Mouse (Mus musculus) ES-E14 (cell line): ENCODE results near the gene Grm4. TPM values are rescaled to one million over a fixed set of nuclear protein-coding genes. Genes with fewer than 3 reads are reported as not detected.
A peak's percentile ranks its signal among the peaks of the same experiment; 100 is the strongest.

Source experiments
- DNase-seq: peaks from one replicate; pipeline ENCODE4 v3.0.0-alpha.2; 2013; ENCODE audit warnings: low read depth, low spot score
- H3K27ac ChIP-seq: 2 replicates; pipeline ENCODE4 v1.5.1; 2012; ENCODE audit warnings: low read depth, mild to moderate bottlenecking, low read length, moderate library complexity, mixed read lengths; ENCODE audit not compliant: poor library complexity, insufficient read depth, severe bottlenecking
- H3K36me3 ChIP-seq: 2 replicates; pipeline ENCODE4 v1.6.1; 2012; ENCODE audit warnings: mild to moderate bottlenecking, low read length, moderate library complexity, mixed read lengths; ENCODE audit not compliant: control insufficient read depth, poor library complexity, insufficient read depth, severe bottlenecking
- H3K4me1 ChIP-seq, 2 experiments: fragments of 150-350 bp in 1 of 2; sonication (generic) in 1 of 2; 2 replicates each; pipeline ENCODE4 v1.6.1; 2012; ENCODE audit warnings: low read length in 2 of 2, mild to moderate bottlenecking in 1 of 2, mixed read lengths in 1 of 2; ENCODE audit not compliant: control insufficient read depth in 2 of 2, insufficient read depth in 2 of 2, poor library complexity in 1 of 2
- H3K4me3 ChIP-seq, 2 experiments: fragments of 150-350 bp in 1 of 2; sonication (generic) in 1 of 2; 2 replicates each; pipeline ENCODE4 v1.5.1; 2012; ENCODE audit warnings: low read length in 2 of 2, low read depth in 1 of 2, mild to moderate bottlenecking in 1 of 2, mixed read lengths in 1 of 2; ENCODE audit not compliant: insufficient read depth in 1 of 2, poor library complexity in 1 of 2, severe bottlenecking in 1 of 2
- H3K9ac ChIP-seq: 2 replicates; pipeline ENCODE4 v1.6.1; 2012; ENCODE audit warnings: low read depth, mild to moderate bottlenecking, low read length, mixed read lengths; ENCODE audit not compliant: poor library complexity, insufficient read depth, severe bottlenecking
- H3K9me3 ChIP-seq: fragments of 150-350 bp; sonication (generic); 2 replicates; pipeline ENCODE4 v1.6.1; 2012; ENCODE audit warnings: low read depth, mild to moderate bottlenecking, low read length; ENCODE audit not compliant: control insufficient read depth, insufficient read depth
- CHD2 ChIP-seq: IDR thresholded peaks from 2 replicates; pipeline ENCODE4 v1.6.1; 2014; ENCODE audit warnings: mild to moderate bottlenecking, low read depth, low read length, inconsistent platforms
- HCFC1 ChIP-seq: IDR thresholded peaks from 2 replicates; pipeline ENCODE4 v1.6.1; 2012; ENCODE audit warnings: low read length, inconsistent platforms, borderline replicate concordance; ENCODE audit not compliant: insufficient read depth
- MAFK ChIP-seq: IDR thresholded peaks from 2 replicates; pipeline ENCODE4 v1.6.1; 2014; ENCODE audit warnings: mild to moderate bottlenecking, low read depth, low read length, inconsistent platforms; ENCODE audit not compliant: insufficient read depth
- ZC3H11A ChIP-seq: IDR thresholded peaks from 2 replicates; pipeline ENCODE4 v1.6.1; 2012; ENCODE audit warnings: low read depth, mild to moderate bottlenecking, inconsistent platforms, low read length, borderline replicate concordance
- ZNF384 ChIP-seq: IDR thresholded peaks from 2 replicates; pipeline ENCODE4 v1.6.1; 2012; ENCODE audit warnings: low read depth, low read length, inconsistent platforms
- in situ Hi-C, 2 experiments: fragments of 600-800 bp; cut with MboI; formaldehyde crosslinking; loops; one replicate each; pipeline ENCODE4 v1.15.1; 2025; ENCODE audit warnings: low sequenced_read_pairs in 2 of 2, inconsistent platforms in 1 of 2; ENCODE audit not compliant: unreplicated experiment in 2 of 2
- total RNA-seq: library from RNA; depleted of rRNA; stranded (reverse); fragments of 300-350 nt; gene quantifications from 2 replicates; pipeline ENCODE4 v1.2.3, GENCODE M21; 2012

The Grm4 gene
- total RNA-seq, 1 experiment, result 0.49 TPM

GRCm38 (mm10) chr17:27556315-27557011, 35.3 kb upstream of the Grm4 start, which contains the start of gene Hmga1:
Hmga1 (plus strand) TSS chr17:27556497.
- H3K9ac ChIP-seq, result peak within 1 kb of the TSS; percentile 97
- peak within 1 kb of the TSS; percentile 99 for H3K27ac ChIP-seq
- peaks cover 6 to 24% of the 10 kb centered on the region in 2 experiments for H3K4me1 ChIP-seq
- no peaks in the 10 kb centered on the region for H3K9me3 ChIP-seq
- in situ Hi-C loops, result no loop called here
- H3K36me3 ChIP-seq, result peaks cover 19% of the 10 kb centered on the region
- DNase-seq, result peak; percentile 79
- peak within 1 kb of the TSS; percentile 76 to 87 for H3K4me3 ChIP-seq
- no peak for TF ChIP-seq MAFK
- TF ChIP-seq HCFC1, result 0 out of 2 replicates have a peak, but pooled peaks have one; percentile 45

- Histone ChIP-seq H3K9ac (peak overlapping the region; percentile 97), H3K36me3 (peaks cover 11% of the 10 kb centered on the region), H3K9me3 (no peaks in the 10 kb centered on the region), H3K4me3 (peak overlapping the region; percentile 76 to 83), H3K27ac (peak overlapping the region; percentile 99), H3K4me1 (peaks cover 4 to 26% of the 10 kb centered on the region in 2 experiments)
- 0 out of 2 replicates have a peak, but pooled peaks have one; percentile 34 for TF ChIP-seq HCFC1
- TF ChIP-seq MAFK, result no peak
- in situ Hi-C loops, result no loop called here
- DNase-seq, result peak; percentile 84
These were observed 34.4 kb upstream of the Grm4 start for GRCm38 (mm10) chr17:27555512-27556172.

GRCm38 (mm10) chr17:27555075-27555511, 33.9 kb upstream of the Grm4 start:
- Histone ChIP-seq H3K4me1 (peaks cover 4 to 25% of the 10 kb centered on the region in 2 experiments), H3K9me3 (no peaks in the 10 kb centered on the region), H3K4me3 (peak overlapping the region; percentile 76 to 83), H3K36me3 (peaks cover 5% of the 10 kb centered on the region), H3K9ac (peak overlapping the region; percentile 97), H3K27ac (peak overlapping the region; percentile 99)
- in situ Hi-C loops, result no loop called here
- peak; percentile 76 for DNase-seq
- peak; percentile 20; the same call in 1 of the 2 replicates for TF ChIP-seq HCFC1
- TF ChIP-seq CHD2, result no peak
- no peak for TF ChIP-seq ZC3H11A
- no peak for TF ChIP-seq ZNF384

DNA sequence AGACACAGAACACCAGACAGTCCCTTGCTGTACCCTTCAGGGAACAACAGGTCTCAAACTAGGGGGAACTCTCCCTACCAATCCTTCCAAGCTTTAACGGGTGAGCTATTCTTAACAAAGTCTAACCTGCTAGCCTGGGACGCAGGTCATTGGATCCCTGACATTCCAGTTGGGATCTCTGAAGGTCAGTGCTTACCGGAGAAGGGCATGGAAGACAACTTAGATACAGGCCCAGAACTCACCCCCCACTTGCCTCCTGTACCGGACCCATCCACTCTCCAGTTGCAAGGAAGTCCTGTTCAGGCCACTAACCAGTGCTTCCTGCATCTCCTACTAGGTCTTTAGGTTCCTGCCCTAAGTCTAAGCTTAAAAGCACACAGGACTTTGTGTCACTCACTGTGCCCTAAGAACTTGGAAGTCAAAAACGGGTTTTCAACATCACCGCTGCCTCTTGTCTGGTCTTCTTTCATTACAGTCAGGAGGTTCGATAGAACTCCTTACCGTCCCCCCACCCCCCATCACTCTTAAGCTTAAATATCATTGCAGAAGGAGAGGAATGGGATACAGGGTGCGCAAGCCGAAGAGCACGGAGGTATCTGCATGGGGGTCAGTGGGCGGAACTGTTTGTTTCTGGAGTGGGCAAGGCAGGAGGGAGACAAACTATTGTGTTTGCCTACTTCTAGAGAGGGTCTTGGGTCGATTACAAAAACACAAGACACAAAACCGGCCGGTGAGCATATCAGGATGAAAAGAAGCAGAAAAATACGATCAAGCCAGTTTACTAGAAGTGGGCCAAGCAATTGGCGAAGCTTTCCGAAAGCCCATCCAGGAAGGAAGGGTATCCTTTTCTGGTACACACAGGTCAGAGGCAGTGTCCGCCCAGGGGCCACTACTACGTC, 33.1 kb upstream of the Grm4 start:
- H3K9me3 ChIP-seq, result no peaks in the 10 kb centered on the region
- H3K4me1 ChIP-seq, result peaks cover 4 to 29% of the 10 kb centered on the region in 2 experiments
- TF ChIP-seq CHD2 (no peak), ZNF384 (no peak), MAFK (no peak), ZC3H11A (no peak), HCFC1 (no peak)
- peak overlapping the region; percentile 99 for H3K27ac ChIP-seq
- H3K9ac ChIP-seq, result peak overlapping the region; percentile 97
- in situ Hi-C loops, result no loop called here
- no peak for DNase-seq
- H3K36me3 ChIP-seq, result peaks cover 2% of the 10 kb centered on the region; the same call in 1 of the 2 replicates
- H3K4me3 ChIP-seq, result peak overlapping the region; percentile 76 to 83
